Mouse (Mus musculus): Measurements from ENCODE around the gene Pinlyp. TPM values are rescaled to one million over a fixed set of nuclear protein-coding genes. Genes with fewer than 3 reads are reported as not detected.

Pinlyp gene
- total and polyA plus RNA-seq, 3 experiments = not detected

DNA sequence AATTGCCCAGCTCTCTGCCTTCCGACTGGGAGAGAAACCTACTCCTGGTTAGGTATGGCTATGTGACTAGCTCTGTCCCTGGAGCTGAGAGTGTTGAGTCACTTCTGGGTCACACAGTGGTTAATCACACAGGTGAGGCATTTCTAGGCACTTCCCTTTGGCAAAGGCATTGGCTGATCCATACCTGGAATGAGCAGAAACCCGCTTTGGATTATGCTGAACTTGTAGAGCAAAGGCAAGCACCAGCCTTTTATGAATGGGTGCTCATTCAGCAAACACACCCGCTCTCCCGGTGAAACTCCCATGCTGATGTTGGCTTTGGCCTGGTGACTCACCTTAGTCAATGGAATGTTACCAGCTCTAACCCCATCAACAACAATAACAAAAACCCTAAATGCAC, 6.2 kb downstream of the Pinlyp start:
- WGBS = 89% methylated on average over 4 of the region's 4 CpGs
- Histone ChIP-seq H3K79me2 (replicated peaks; ENCODE audit: control insufficient read depth, insufficient read depth, low read length) (no peaks in the 10 kb centered on the region), H3K36me3 (ENCODE audit: control insufficient read depth, insufficient read depth, low read length) (no peaks in the 10 kb centered on the region), H3K4me3 (no peak overlapping the region), H3K4me1 (ENCODE audit: control insufficient read depth, insufficient read depth, low read length) (no peaks in the 10 kb centered on the region), H3K27ac (no peak overlapping the region), H3K9ac (ENCODE audit: low read depth, low read length) (no peak overlapping the region), H3K27me3 (ENCODE audit: control insufficient read depth, insufficient read depth, low read length) (no peaks in the 10 kb centered on the region)
- no peak for DNase-seq
- no peak for TF ChIP-seq EP300 (IDR thresholded peaks at IDR 0.05; ENCODE audit: insufficient read depth, low read depth, low read length)
- intact Hi-C loops (cut with DNase I) = loop anchor here (10.0 kb wide), 1 partner anchor 435 kb away; the partner anchor contains the start of gene Rabac1

- intact Hi-C loops (cut with DNase I) = loop anchor here (10.0 kb wide), 1 partner anchor 436 kb away; the partner anchor contains the start of gene Rabac1
- H3K36me3 ChIP-seq (ENCODE audit: control insufficient read depth, insufficient read depth, low read length) = no peaks in the 10 kb centered on the region
- H3K27me3 ChIP-seq (ENCODE audit: control insufficient read depth, insufficient read depth, low read length) = no peaks in the 10 kb centered on the region
- no peaks in the 10 kb centered on the region for H3K4me1 ChIP-seq (ENCODE audit: control insufficient read depth, insufficient read depth, low read length)
- no peak overlapping the region for H3K9ac ChIP-seq (ENCODE audit: low read depth, low read length)
- H3K4me3 ChIP-seq = no peak overlapping the region
- peaks cover 2% of the 10 kb centered on the region; the same call in 1 of the 2 replicates for H3K79me2 ChIP-seq (replicated peaks; ENCODE audit: control insufficient read depth, insufficient read depth, low read length)
- 70% methylated on average over 5 of the region's 5 CpGs for WGBS
- H3K27ac ChIP-seq = no peak overlapping the region
- no peak for TF ChIP-seq POLR2A (IDR thresholded peaks at IDR 0.05; ENCODE audit: insufficient read depth, low read depth, low read length)
- no peak for TF ChIP-seq CTCF (IDR thresholded peaks at IDR 0.05)
- TF ChIP-seq EP300 (IDR thresholded peaks at IDR 0.05; ENCODE audit: insufficient read depth, low read depth, low read length) = no peak
- DNase-seq = no peak
These were observed 7.2 kb downstream of the Pinlyp start for GRCm38 (mm10) chr7:24538701-24539100.

DNA sequence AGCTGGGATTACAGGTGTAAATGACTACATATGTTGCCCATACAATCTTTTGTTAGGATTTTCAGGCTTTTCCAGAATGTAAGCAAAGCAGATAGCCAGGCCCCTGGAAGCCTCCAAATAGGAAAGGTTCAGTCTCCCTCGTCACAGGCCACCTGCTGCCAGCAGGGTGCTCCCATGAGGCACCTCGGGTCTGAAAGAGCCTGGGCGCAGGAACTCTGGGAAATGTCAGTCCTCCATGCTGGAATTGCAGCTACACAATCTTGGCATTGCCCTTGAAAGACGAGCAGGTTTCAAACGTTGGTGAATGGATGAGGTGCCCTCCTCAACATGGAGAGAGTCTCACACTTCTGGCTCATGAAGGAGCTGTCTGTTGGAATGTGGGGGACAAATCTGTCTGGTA, 7.8 kb downstream of the Pinlyp start:
- H3K4me3 ChIP-seq = no peak overlapping the region
- 24% methylated on average over 5 of the region's 5 CpGs for WGBS
- H3K27me3 ChIP-seq (ENCODE audit: control insufficient read depth, insufficient read depth, low read length) = no peaks in the 10 kb centered on the region
- no peaks in the 10 kb centered on the region for H3K36me3 ChIP-seq (ENCODE audit: control insufficient read depth, insufficient read depth, low read length)
- DNase-seq = peak in 1 of 2 experiments; percentile 17
- peaks cover 2% of the 10 kb centered on the region; the same call in 1 of the 2 replicates for H3K79me2 ChIP-seq (replicated peaks; ENCODE audit: control insufficient read depth, insufficient read depth, low read length)
- H3K9ac ChIP-seq (ENCODE audit: low read depth, low read length) = no peak overlapping the region
- H3K4me1 ChIP-seq (ENCODE audit: control insufficient read depth, insufficient read depth, low read length) = no peaks in the 10 kb centered on the region
- TF ChIP-seq EP300 (IDR thresholded peaks at IDR 0.05; ENCODE audit: insufficient read depth, low read depth, low read length) (no peak), POLR2A (IDR thresholded peaks at IDR 0.05; ENCODE audit: insufficient read depth, low read depth, low read length) (0 out of 2 replicates have a peak, but pooled peaks have one; percentile 2), CTCF (IDR thresholded peaks at IDR 0.05) (peak; percentile 41)
- intact Hi-C loops (cut with DNase I) = loop anchor here (10.0 kb wide), 1 partner anchor 437 kb away; the partner anchor contains the start of gene Rabac1
- H3K27ac ChIP-seq = no peak overlapping the region

DNA sequence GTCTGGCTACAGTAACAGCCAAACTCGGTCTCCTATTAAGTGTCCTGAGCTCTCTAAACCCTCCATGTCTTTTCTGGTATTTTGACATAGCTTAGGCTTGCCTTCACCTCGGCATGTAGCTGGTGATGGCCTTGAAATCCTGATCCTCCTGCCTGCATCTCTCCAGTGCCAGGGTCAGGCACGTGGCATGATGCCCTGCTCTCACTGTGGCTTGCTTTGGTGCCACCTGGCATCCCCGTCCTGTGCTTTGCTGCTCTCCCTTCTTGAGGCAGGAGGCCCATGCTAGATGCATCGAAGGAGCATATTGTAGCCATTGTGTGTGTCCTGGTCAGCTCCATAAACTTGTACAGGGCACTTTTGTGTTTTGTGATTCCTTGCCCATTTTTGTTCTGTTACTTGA, 8.3 kb downstream of the Pinlyp start:
- peaks cover 2% of the 10 kb centered on the region; the same call in 1 of the 2 replicates for H3K79me2 ChIP-seq (replicated peaks; ENCODE audit: control insufficient read depth, insufficient read depth, low read length)
- no peak overlapping the region for H3K4me3 ChIP-seq
- TF ChIP-seq POLR2A (IDR thresholded peaks at IDR 0.05; ENCODE audit: insufficient read depth, low read depth, low read length) (no peak), EP300 (IDR thresholded peaks at IDR 0.05; ENCODE audit: insufficient read depth, low read depth, low read length) (no peak), CTCF (IDR thresholded peaks at IDR 0.05) (no peak)
- DNase-seq = no peak
- WGBS = 73% methylated on average over 5 of the region's 5 CpGs
- no peak overlapping the region for H3K9ac ChIP-seq (ENCODE audit: low read depth, low read length)
- no peaks in the 10 kb centered on the region for H3K27me3 ChIP-seq (ENCODE audit: control insufficient read depth, insufficient read depth, low read length)
- no peaks in the 10 kb centered on the region for H3K36me3 ChIP-seq (ENCODE audit: control insufficient read depth, insufficient read depth, low read length)
- no peak overlapping the region for H3K27ac ChIP-seq
- no peaks in the 10 kb centered on the region for H3K4me1 ChIP-seq (ENCODE audit: control insufficient read depth, insufficient read depth, low read length)
- intact Hi-C loops (cut with DNase I) = loop anchor here (10.0 kb wide), 1 partner anchor 437 kb away; the partner anchor contains the start of gene Rabac1

DNA sequence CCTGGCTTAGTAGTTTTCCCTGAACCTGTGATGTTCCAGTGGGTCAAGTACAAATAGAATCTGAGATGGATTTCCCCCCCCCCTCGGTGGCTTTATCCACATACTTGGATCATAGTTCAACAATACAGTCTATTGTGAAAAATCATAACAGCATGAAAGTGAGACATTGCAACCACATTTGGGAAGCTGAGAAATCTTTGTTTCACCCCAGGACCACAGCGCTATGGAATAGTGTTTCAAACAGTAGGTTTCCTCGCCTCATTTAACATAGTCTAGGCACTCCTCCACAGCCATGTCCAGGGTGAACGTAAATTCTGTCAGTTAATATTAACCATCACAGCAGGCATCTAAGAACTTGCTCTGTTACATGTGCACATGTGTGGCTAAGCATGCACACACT, 8.8 kb downstream of the Pinlyp start:
- H3K4me3 ChIP-seq = no peak overlapping the region
- peaks cover 2% of the 10 kb centered on the region; the same call in 1 of the 2 replicates for H3K79me2 ChIP-seq (replicated peaks; ENCODE audit: control insufficient read depth, insufficient read depth, low read length)
- H3K9ac ChIP-seq (ENCODE audit: low read depth, low read length) = no peak overlapping the region
- 86% methylated on average over 4 of the region's 4 CpGs for WGBS
- no peak for DNase-seq
- no peaks in the 10 kb centered on the region for H3K4me1 ChIP-seq (ENCODE audit: control insufficient read depth, insufficient read depth, low read length)
- TF ChIP-seq EP300 (IDR thresholded peaks at IDR 0.05; ENCODE audit: insufficient read depth, low read depth, low read length) (no peak), CTCF (IDR thresholded peaks at IDR 0.05) (no peak), POLR2A (IDR thresholded peaks at IDR 0.05; ENCODE audit: insufficient read depth, low read depth, low read length) (no peak)
- no peak overlapping the region for H3K27ac ChIP-seq
- peaks cover 1% of the 10 kb centered on the region; the same call in 1 of the 2 replicates for H3K36me3 ChIP-seq (ENCODE audit: control insufficient read depth, insufficient read depth, low read length)
- intact Hi-C loops (cut with DNase I) = loop anchor here (10.0 kb wide), 1 partner anchor 438 kb away; the partner anchor contains the start of gene Rabac1
- H3K27me3 ChIP-seq (ENCODE audit: control insufficient read depth, insufficient read depth, low read length) = no peaks in the 10 kb centered on the region

- no peak overlapping the region for H3K4me3 ChIP-seq
- peaks cover 2% of the 10 kb centered on the region; the same call in 1 of the 2 replicates for H3K79me2 ChIP-seq (replicated peaks; ENCODE audit: control insufficient read depth, insufficient read depth, low read length)
- H3K9ac ChIP-seq (ENCODE audit: low read depth, low read length) = no peak overlapping the region
- 74% methylated on average over 19 of the region's 19 CpGs for WGBS
- no peaks in the 10 kb centered on the region for H3K27me3 ChIP-seq (ENCODE audit: control insufficient read depth, insufficient read depth, low read length)
- H3K4me1 ChIP-seq (ENCODE audit: control insufficient read depth, insufficient read depth, low read length) = peaks cover 2% of the 10 kb centered on the region; the same call in 1 of the 2 replicates
- DNase-seq = no peak
- no peak overlapping the region for H3K27ac ChIP-seq
- intact Hi-C loops (cut with DNase I) = loop anchor here (5.0 to 10.0 kb wide), 3 partner anchors 58 to 440 kb away; partner anchors contain the start of gene Rabac1
- TF ChIP-seq EP300 (IDR thresholded peaks at IDR 0.05; ENCODE audit: insufficient read depth, low read depth, low read length) = no peak
- TF ChIP-seq CTCF (IDR thresholded peaks at IDR 0.05) = no peak
- TF ChIP-seq POLR2A (IDR thresholded peaks at IDR 0.05; ENCODE audit: insufficient read depth, low read depth, low read length) = no peak
- H3K36me3 ChIP-seq (ENCODE audit: control insufficient read depth, insufficient read depth, low read length) = peaks cover 3% of the 10 kb centered on the region; the same call in 1 of the 2 replicates
These were observed 11.6 kb downstream of the Pinlyp start for GRCm38 (mm10) chr7:24534301-24534700.

Measured in heart, adult 2 months (tissue).